Mouse (Mus musculus): ENCODE measurements at regions not wholly inside any gene's neighbourhood (a gene's known extent, or its start where the extent isn't known, plus 50 kb on each side); places are given as distances from the start of the nearest gene placed in this dataset.

DNA sequence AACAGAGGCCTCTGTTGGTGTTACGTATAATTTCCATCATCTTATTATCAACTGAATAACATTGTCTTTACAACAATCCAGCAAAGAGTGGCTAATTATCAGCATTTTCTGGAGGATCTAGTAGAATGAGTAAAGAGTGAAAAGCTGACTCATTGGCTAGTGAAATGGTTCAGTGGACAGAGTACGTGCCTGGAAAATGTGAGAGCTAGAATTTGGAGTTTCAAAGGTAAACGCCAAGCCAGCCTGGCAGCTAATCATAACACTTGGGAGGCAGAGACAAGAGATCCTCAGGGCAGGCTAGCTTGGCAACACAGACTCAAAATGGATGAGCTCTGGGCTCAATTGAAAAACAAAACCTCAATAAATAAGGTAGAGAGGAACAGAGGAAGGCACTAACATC, 2628.0 kb upstream of the Gm7489 start:
- no peak for DNase-seq

DNA sequence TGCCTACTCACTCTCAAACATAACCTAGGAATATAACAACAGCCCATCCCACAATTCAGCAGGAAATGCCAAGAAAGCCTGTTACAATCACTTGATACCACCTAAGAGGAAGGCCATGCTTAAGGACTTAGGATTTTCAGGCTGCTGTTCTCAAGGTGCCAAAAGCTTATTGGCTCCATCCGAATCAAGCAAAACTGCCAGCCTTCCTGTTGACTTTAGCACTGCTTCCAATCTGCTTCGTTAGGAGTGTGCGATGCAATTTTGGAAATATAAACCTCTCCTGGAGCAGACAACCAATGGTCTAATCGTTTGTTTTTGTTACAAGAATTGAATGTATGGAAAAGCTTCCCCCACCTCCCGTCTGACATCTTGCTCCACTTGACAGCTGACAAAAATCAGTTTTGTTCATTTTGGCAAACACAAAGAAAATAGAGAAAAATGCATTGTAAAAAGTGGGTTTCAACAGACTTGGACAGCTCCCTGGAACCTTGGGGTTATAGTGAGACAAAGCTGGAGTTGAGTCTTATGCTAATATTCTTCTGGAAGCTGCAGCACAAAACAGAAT, 2620.0 kb upstream of the Gm7489 start:
- no peak for DNase-seq

DNA sequence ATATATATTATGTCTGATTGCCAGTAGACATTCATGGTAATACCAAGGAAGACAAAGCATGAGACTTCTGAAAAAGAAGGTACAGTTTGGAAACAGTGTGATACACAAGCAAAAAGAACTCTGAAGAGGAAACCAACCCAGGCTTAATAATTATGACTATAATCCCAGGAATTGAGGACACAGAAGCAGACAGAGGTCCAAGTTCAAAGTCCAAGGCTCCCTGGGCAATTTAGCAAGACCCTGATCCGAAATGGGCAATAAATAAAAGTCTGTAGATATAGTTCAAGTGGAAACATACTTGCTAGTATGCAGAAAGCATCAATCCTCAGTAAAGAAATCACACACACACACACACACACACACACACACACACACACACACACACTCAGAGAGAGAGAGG, 2618.7 kb upstream of the Gm7489 start:
- DNase-seq: no peak

GRCm38 (mm10) chr15:51271632-51272312, 2612.9 kb upstream of the Gm7489 start:
- no peak for DNase-seq

GRCm38 (mm10) chr15:51285334-51285733, 2599.4 kb upstream of the Gm7489 start:
- DNase-seq: no peak

GRCm38 (mm10) chr15:51286352-51286751, 2598.4 kb upstream of the Gm7489 start:
- DNase-seq: no peak

- no peak for DNase-seq
Observed at GRCm38 (mm10) chr15:51288911-51289432, 2595.7 kb upstream of the Gm7489 start.

GRCm38 (mm10) chr15:51289916-51290315, 2594.8 kb upstream of the Gm7489 start:
- no peak for DNase-seq

DNA sequence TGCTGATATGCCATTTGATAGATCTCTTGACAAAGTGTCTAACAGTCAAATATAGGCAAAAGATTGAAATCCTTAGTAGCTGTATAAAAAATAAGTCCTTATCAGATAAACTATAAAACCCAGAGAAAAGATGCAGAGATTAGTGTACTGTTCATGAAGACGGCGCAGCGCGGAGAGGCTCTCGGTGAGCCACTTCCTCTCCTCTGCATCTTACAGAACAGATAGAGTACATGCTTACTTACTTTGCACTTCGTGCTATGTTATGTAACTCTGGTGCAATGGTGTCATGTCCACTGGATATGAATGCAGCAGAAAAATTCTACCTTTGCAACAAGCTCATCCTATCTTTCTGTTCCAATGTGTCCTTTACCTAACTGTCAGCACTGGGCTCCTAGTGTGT, 2593.5 kb upstream of the Gm7489 start:
- no peak for DNase-seq

GRCm38 (mm10) chr15:51296841-51297240, 2587.9 kb upstream of the Gm7489 start:
- DNase-seq: no peak

GRCm38 (mm10) chr15:51318072-51318471, 2566.6 kb upstream of the Gm7489 start:
- no peak for DNase-seq

- DNase-seq: peak; percentile 42
Observed at GRCm38 (mm10) chr15:51318760-51319159, 2565.9 kb upstream of the Gm7489 start.

GRCm38 (mm10) chr15:51320366-51320894, 2564.3 kb upstream of the Gm7489 start:
- DNase-seq: peak; percentile 4

DNA sequence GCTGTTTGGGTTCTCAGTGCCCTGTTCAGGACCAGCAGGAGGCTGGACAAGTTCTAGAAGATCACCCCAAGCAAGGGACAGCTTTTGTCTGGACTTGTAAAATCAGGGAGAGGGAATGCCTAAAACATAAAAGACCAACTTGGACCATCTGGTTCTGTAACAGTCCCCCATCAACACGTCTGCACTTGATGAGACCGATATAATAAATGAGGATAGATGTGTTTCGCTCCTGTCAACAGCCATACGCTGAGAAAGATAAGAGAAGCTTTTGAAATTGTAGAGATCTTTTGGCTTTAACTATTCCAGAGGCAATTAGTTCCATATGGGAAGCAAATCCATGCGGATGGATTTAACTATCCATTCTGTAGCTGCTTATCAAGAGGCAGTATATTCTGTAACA, 2561.4 kb upstream of the Gm7489 start:
- DNase-seq: no peak

DNA sequence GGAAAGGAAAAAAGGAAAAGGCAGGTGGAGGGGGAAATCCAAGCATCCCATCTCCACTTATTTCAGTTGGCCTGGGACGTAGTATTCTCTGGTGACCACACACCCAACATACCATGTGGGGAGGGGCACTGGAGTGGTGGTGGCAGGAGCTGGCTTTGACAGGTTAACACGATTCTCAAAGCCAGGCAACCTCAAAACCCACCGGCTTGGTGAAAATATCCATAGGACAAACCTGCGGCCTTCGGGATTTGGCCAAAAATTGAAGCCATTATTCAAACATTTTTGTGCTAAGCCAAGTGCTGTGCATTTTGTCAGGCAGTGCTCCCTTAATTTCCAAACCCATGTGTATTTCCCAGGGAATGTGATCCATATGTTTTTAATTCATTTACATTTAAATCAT, 2560.5 kb upstream of the Gm7489 start:
- no peak for DNase-seq

DNA sequence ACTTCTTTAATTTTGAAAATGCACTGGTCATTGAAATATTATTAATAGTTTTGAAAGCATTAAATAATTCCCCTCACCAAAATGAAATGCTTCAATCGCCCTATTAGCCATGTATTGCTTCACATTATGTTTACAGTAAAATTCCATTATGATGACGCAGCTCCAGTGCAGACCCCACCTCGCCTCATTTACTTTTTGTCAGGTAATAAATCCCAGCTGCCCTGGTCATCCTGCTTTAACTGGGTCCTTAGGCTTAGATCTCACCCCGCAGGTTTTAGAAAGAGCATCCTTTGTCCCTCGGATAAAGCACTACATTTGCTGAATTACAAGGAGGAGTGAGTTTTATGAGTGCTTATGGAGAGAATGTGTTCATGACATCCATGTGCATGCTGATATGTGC, 2557.0 kb upstream of the Gm7489 start:
- DNase-seq: no peak

DNA sequence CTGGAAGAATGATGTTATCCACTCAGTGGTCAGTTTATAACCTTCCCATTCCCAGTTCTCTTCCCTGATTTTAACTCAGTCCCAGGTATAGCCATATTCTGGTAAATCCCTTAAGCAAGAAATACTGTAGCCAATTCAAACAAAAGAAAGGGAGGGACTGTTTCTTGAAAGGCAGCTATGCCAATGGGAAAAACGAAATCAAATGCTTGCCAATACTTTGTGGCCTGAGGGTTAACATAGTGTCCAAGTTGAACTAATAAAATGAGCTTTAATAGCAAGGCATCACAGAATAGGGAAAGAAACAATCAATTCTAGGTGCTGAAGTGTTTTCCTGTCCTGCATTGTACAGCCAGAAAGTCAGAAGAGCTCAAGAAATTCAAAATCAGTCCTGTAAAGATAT, 2548.3 kb upstream of the Gm7489 start:
- no peak for DNase-seq

- DNase-seq: no peak
Observed at GRCm38 (mm10) chr15:51346301-51346700, 2538.4 kb upstream of the Gm7489 start.

- no peak for DNase-seq
Observed at GRCm38 (mm10) chr15:51363391-51363790, 2521.3 kb upstream of the Gm7489 start.

DNA sequence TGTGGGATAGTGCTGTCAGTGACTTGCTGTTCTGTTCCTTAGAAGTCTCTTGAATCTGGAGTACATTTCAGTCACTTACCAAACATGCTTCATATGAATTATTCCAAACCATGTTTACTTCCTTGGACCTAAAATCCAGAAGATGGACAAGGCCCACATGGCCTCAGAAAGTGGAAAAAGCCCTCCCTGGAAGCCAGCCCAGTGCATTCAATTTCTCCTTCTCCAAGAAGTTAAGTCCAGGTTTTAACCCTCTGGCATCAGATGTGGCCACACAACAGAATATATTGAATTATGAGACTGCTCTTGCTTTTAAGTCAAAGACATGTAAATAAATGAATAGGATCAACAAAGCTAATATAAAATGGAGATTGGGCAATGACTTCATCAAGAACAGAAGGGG, 2513.5 kb upstream of the Gm7489 start:
- DNase-seq: no peak

- DNase-seq: no peak
Observed at GRCm38 (mm10) chr15:51390383-51390782, 2494.3 kb upstream of the Gm7489 start.

DNA sequence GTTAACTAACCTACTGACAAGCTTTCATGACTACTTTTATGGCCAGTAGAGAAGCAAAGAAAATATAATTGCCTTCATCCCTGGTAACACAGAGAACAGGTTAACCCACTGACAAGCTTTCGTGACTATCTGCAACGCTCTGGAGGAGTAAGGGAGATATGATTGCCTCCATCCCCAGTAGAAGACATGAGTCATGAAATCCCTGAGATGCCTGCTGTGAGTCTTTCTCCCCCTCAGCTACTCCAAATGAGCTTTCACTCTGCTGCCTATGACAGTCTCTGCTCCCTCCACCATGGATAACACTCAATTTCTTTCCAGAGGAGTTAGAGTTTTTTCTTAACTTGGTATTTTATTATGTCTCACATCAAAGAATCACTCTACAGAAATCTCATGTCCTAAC, 2493.4 kb upstream of the Gm7489 start:
- DNase-seq: no peak

DNA sequence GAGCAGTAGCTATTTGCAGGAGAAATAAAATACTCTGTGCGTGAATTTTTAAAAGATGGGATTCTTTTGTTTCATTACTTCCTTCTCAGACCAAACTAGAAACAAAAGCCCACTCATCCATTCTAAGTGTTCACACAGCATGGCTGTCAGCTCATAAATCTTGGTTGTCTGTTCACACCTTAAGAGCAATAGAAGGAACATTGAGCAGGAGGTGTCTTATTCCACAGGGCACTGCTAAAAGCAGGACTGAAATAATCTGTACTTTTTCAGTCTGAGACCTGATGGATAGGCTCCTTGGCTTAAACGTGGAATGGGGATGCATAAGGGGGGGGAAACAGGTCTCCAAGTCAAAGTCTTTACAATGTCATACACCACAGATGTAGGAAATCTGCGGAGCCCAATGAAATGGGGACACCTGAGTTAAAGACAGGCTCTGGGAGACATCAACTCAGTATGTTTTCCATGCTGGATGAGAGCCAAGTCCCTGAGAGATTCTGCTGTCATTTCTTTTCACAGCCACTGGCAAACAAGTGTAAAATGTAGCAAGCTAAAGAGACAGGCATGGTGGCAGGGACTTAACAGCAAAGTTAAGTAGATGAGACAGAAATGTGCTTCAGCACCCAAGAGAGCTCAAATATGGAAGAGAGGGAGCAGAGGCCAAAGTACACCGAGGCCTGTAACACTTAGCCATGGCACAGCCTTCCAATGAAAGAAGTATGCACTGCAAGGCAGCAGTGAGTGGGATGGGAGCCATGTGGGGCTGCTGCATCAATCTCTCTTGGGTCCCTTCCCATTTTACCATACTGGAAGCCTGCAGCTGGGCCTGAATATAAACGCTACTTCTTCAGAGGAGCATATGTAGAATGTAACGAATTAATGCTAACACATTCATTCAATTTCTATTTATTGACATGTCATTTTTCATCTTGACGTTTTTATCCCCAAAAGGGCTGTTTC, 2492.0 kb upstream of the Gm7489 start:
- no peak for DNase-seq
